Mouse (Mus musculus) megakaryocyte, embryonic 14.5 days (primary cell): ENCODE results near the gene Etfa. TPM values are rescaled to one million over a fixed set of nuclear protein-coding genes. Genes with fewer than 3 reads are reported as not detected.

ENCODE experiments used
- H3K27me3 ChIP-seq: replicated peaks from 2 replicates; pipeline ENCODE3; 2012; ENCODE audit warnings: inconsistent platforms
- H3K36me3 ChIP-seq: replicated peaks from 2 replicates; pipeline ENCODE3; 2012; ENCODE audit warnings: low read length, inconsistent platforms, mixed read lengths
- H3K4me1 ChIP-seq: 2 replicates; pipeline ENCODE4 v1.6.1; 2012; ENCODE audit warnings: inconsistent platforms
- H3K4me3 ChIP-seq: replicated peaks from 2 replicates; pipeline ENCODE3; 2012; ENCODE audit warnings: moderate library complexity, mild to moderate bottlenecking, inconsistent platforms
- H3K9me3 ChIP-seq: 2 replicates; pipeline ENCODE4 v1.6.1; 2012; ENCODE audit warnings: inconsistent platforms
- GATA1 ChIP-seq: IDR thresholded peaks from 3 replicates; pipeline ENCODE4 v1.6.1; 2012; ENCODE audit warnings: mixed read lengths, low read length, inconsistent platforms, borderline replicate concordance
- polyA plus RNA-seq: library from polyadenylated mRNA; stranded (reverse); fragments of >175 nt; gene quantifications from 2 replicates; pipeline ENCODE4 v1.2.3, GENCODE M21; 2012; ENCODE audit warnings: low replicate concordance; ENCODE audit not compliant: insufficient read depth

Etfa gene
- polyA plus RNA-seq, 1 experiment: 30.7 TPM

DNA sequence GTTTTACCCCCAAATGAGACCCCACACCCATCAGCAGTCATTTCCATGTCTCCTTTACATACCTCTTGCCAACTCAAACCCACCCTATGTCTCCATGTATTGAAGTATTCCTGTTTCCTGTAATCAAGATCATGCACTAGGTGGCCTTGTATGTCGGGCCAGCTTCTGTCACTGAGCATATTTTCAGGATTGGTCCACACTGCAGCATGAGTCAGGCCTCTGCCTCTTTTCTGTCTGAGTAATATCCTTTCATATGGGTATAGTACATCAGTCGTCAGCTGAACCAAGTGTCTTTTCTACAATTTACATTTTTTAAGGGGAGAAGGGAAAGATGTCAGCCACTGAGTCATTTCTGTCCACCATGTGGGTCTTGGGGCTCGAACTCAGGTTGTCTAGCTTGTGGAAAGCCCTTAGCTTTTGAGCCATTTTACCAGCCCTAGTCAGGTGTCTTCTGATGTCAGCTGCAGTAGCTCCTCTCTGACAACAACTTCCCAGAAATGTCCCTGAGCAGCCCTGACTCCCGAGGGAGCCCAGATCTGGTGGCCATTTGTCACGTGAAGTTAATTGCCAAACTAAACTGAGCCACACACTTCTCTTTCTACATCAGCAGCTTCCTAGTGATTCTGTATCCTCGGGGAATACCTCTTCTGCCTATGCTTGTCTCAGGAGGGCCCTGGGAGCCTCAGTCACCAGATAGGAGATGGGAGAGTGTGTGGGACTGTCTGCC is 106.9 kb downstream of the Etfa start:
- no peaks in the 10 kb centered on the region for H3K9me3 ChIP-seq
- peaks cover 3% of the 10 kb centered on the region; the same call in 1 of the 2 replicates for H3K4me1 ChIP-seq
- peaks cover 57% of the 10 kb centered on the region for H3K27me3 ChIP-seq
- H3K36me3 ChIP-seq: no peaks in the 10 kb centered on the region
- no peak overlapping the region for H3K4me3 ChIP-seq
- no peak for TF ChIP-seq GATA1

Other genes with a start within 250 kb of the Etfa start
- gene Nrg4, start 185.4 kb downstream of the Etfa start, polyA plus RNA-seq: 0.26 TPM in 1 of 2 replicates, not detected in the other
- 0.07 TPM in 1 of 2 replicates, not detected in the other for gene Tmem266, start 185.3 kb downstream of the Etfa start, polyA plus RNA-seq
- 0.13 TPM in 1 of 2 replicates, not detected in the other for gene Isl2, start 26.4 kb upstream of the Etfa start, polyA plus RNA-seq